Mouse (Mus musculus) megakaryocyte, embryonic 14.5 days (primary cell): Measurements from ENCODE around the gene Fam3b.

Source experiments
- FLI1 ChIP-seq: IDR thresholded peaks from 2 replicates; pipeline ENCODE4 v1.6.1; 2012; ENCODE audit warnings: low read length, inconsistent platforms, mixed read lengths
- GATA1 ChIP-seq: IDR thresholded peaks from 3 replicates; pipeline ENCODE4 v1.6.1; 2012; ENCODE audit warnings: mixed read lengths, low read length, inconsistent platforms, borderline replicate concordance

- TF ChIP-seq GATA1 = no peak
- TF ChIP-seq FLI1 = no peak
Observed at GRCm38 (mm10) chr16:97462481-97463181, 52.0 kb downstream of the Fam3b start, which contains the start of gene Mx1.
